In genomic region chr12:80269303-80269702, GRCm38 (mm10) we compare ENCODE assay signal across 23 mouse cellular contexts.
"Had no signal": no experiment of that assay in that cellular context is flagged by ENCODE, and none has a peak within 500 bp of the region (broad histone marks: within the 10 kb centered on the region; RNA-seq: fewer than 3 reads in every experiment).

No protein-coding gene starts in this region.

- H3K9me3 ChIP-seq: heart, embryonic 12.5 days; hindbrain, embryonic 10.5 days; hindbrain, embryonic 12.5 days; limb, embryonic 10.5 days; limb, embryonic 12.5 days; liver, embryonic 13.5 days; liver, embryonic 15.5 days had no signal

- H3K27ac ChIP-seq: gastrocnemius, adult 2 months; hindbrain, embryonic 10.5 days; hindbrain, embryonic 12.5 days; hindbrain, embryonic 14.5 days; layer of hippocampus, adult 2 months; left cerebral cortex, adult 2 months; limb, embryonic 10.5 days; limb, embryonic 12.5 days; liver, embryonic 13.5 days; liver, embryonic 15.5 days had no signal

- DNase-seq: gastrocnemius, adult 2 months; gastrocnemius, postnatal 10 days; gastrocnemius, postnatal 25 days; heart, adult 18-20 months; heart, postnatal 10 days; heart, postnatal 4 days; kidney, adult 11 months; kidney, adult 8-10 months; kidney, postnatal 10 days; kidney, postnatal 25 days; kidney, postnatal 4 days; liver; liver, embryonic 13.5 days had no signal

- H3K27me3 ChIP-seq: heart, embryonic 12.5 days; hindbrain, embryonic 12.5 days; limb, embryonic 12.5 days; liver, embryonic 15.5 days had no signal

- H3K36me3 ChIP-seq: heart, embryonic 12.5 days; hindbrain, embryonic 10.5 days; hindbrain, embryonic 12.5 days; limb, embryonic 10.5 days; limb, embryonic 12.5 days; liver, embryonic 13.5 days; liver, embryonic 15.5 days had no signal

- H3K9ac ChIP-seq: heart, embryonic 12.5 days; hindbrain, embryonic 12.5 days; hindbrain, embryonic 14.5 days; limb, embryonic 12.5 days; liver, embryonic 13.5 days; liver, embryonic 15.5 days had no signal

- H3K4me3 ChIP-seq: gastrocnemius, adult 2 months; heart, embryonic 12.5 days; hindbrain, embryonic 10.5 days; hindbrain, embryonic 12.5 days; layer of hippocampus, adult 2 months; left cerebral cortex, adult 2 months; limb, embryonic 10.5 days; limb, embryonic 12.5 days; liver, embryonic 13.5 days; liver, embryonic 15.5 days had no signal

- H3K4me2 ChIP-seq: heart, embryonic 12.5 days; hindbrain, embryonic 12.5 days; hindbrain, embryonic 14.5 days; limb, embryonic 12.5 days; liver, embryonic 11.5 days; liver, embryonic 13.5 days; liver, embryonic 15.5 days had no signal
